Mouse (Mus musculus) E14TG2a.4 (cell line): ENCODE measurements around the gene Tmem121b.

ENCODE experiments used
- CTCF ChIP-seq: conservative IDR thresholded peaks from 2 replicates; pipeline ENCODE4 v1.5.1; 2014; ENCODE audit warnings: low read length
- POU5F1 ChIP-seq: IDR thresholded peaks from 2 replicates; pipeline ENCODE4 v1.6.1; 2014; ENCODE audit warnings: low read length, borderline replicate concordance

DNA sequence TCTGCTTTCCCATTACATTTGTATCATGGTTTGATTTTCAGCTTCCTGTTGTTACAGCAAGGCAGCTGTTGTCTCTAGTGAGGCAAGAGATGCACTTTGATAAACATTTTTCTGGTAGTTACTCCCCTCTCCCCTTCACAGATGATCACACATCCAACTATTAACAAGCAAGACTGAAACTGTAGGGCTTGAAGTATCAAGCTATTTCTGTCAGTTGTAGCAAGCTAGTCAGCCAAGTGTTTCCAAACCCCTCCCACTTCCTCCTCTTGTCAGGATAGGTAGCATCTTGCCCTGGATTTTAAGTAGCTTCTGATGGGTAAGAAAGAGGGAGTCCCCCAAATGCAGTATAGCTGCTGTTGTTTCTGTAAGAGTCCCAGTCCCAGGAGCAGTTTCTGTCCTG, 23.8 kb downstream of the Tmem121b start:
- no peak for TF ChIP-seq CTCF
- TF ChIP-seq POU5F1: no peak
